Mouse (Mus musculus): ENCODE measurements around the gene Trmo. TPM values are rescaled to one million over a fixed set of nuclear protein-coding genes. Genes with fewer than 3 reads are reported as not detected.

Trmo gene
- polyA plus RNA-seq, 1 experiment from 2014 or later = 8.7 TPM

DNA sequence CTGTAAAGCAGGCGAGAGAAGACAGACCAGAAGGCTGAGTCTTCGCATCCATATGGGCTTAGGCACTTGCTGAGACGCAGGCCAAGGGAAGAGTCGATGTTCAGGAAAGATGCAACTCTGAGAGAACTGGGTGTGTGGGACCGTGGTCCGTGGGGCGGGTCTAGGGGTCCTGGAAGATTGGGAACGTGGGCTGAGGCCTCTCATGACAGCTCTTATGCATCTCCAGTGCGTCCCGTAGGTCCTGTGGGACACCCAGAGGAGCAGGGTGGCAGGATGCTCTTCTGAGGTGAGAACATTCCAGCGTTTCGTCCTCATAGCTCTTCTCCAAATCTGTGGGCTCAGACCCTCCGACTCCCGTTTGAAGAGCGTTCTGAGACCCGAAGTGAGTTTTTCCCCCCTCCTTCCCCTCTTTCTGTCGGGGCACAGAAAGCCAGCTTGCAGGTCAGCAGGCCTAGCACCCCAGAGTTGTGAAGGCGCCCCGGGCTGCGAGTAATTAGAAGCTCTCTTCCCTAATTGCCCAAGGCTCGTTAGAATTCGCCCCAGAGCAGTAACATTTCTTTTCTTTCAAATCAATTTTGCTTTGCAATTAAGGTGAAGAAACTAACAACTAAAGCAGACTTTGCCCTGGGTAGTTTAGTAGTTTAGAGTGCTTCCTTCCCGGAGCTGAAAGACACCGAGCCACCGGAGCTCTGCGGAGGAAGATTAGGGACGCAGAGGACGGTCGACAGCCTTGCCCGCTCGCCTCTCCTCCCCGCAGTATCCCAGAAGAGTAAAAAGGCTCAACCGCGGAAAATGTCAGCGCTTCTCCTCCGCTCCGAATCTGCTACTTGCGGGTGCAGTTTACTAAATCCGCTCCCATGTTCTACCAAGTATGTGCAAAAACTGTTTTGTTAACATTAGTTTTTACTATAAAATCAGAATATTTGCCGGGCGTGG lies 41.4 kb downstream of the Trmo start:
- Histone ChIP-seq H3K27me3 (peaks cover 100% of the 10 kb centered on the region), H3K9ac (no peak overlapping the region), H3K4me1 (replicated peaks) (peaks cover 12% of the 10 kb centered on the region), H3K4me3 (replicated peaks) (no peak overlapping the region), H3K4me2 (no peak overlapping the region), H3K9me3 (replicated peaks) (no peaks in the 10 kb centered on the region), H3K27ac (no peak overlapping the region), H3K36me3 (no peaks in the 10 kb centered on the region)
- DNase-seq (no peak), ATAC-seq (ENCODE audit: low read depth) (no peak)
- 4% methylated on average over 41 of the region's 41 CpGs for WGBS (ENCODE audit: insufficient replicate concordance)

DNA sequence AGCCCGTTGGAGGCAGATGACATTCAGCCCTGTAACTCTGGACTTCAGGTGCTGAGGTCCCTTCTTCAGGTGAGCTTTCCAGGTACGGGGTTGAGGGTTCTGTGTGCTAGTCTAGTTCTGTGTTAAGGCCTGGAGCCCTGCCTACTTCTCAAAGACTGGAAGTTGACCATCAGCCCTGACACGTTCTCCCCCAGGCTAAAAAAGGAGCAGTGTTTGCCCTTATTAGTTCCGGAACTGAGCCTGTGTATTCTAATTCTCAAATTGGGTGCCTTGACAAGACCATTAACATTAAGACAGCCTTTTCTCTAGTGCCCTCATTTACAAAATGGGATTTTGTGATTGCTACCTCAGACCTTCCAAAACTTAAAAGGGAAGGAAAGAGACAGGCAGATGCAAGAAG lies 42.1 kb downstream of the Trmo start:
- DNase-seq = no peak
- no peak overlapping the region for H3K27ac ChIP-seq
- H3K4me3 ChIP-seq (replicated peaks) = no peak overlapping the region
- no peak overlapping the region for H3K4me2 ChIP-seq
- no peaks in the 10 kb centered on the region for H3K9me3 ChIP-seq (replicated peaks)
- ATAC-seq (ENCODE audit: low read depth) = no peak
- no peak overlapping the region for H3K9ac ChIP-seq
- H3K36me3 ChIP-seq = no peaks in the 10 kb centered on the region
- peaks cover 12% of the 10 kb centered on the region for H3K4me1 ChIP-seq (replicated peaks)
- H3K27me3 ChIP-seq = peaks cover 100% of the 10 kb centered on the region
- WGBS (ENCODE audit: insufficient replicate concordance) = 8% methylated on average over 4 of the region's 4 CpGs

DNA sequence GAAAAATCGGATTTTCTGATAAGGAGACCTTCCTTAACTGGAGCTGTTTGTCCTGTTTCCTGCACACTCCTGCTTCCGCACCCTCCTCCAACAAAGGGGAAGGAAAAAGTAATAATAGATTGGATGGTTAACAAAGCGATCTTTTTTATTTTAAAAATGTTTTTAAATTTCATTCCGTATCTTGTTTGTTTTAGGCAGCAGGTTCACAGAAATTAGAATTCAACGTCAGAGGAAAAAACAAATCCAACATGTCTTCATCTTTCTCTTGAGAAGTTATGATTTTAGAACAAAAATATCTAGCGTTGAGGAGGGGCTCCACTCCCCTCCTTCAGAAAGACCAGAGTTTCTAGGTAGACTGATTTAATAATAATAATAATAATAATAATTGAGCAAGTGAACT lies 43.0 kb downstream of the Trmo start:
- DNase-seq (no peak), ATAC-seq (ENCODE audit: low read depth) (no peak)
- Histone ChIP-seq H3K36me3 (no peaks in the 10 kb centered on the region), H3K9me3 (replicated peaks) (no peaks in the 10 kb centered on the region), H3K9ac (no peak overlapping the region), H3K4me3 (replicated peaks) (no peak overlapping the region), H3K4me1 (replicated peaks) (peaks cover 12% of the 10 kb centered on the region), H3K27ac (no peak overlapping the region), H3K27me3 (peaks cover 100% of the 10 kb centered on the region), H3K4me2 (no peak overlapping the region)
- WGBS (ENCODE audit: insufficient replicate concordance) = 25% methylated on average over 6 of the region's 6 CpGs

DNA sequence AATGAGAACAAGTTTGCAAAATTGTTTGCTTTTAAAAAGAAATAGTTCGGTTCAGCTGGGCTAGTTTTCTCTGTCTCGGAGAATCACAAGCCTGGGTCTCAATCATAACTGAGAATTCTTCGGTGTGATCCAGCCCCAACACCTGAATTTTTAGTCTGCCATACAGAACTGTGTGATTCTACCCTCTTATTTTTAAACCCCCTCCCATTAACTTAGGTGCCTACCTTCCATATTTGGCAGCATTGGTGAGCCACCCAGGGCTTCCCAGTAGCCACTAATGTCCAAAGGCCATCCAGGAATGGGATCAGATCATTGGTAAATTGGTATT lies 43.5 kb downstream of the Trmo start:
- Histone ChIP-seq H3K4me2 (no peak overlapping the region), H3K27me3 (peaks cover 100% of the 10 kb centered on the region), H3K9me3 (replicated peaks) (no peaks in the 10 kb centered on the region), H3K27ac (no peak overlapping the region), H3K4me1 (replicated peaks) (peaks cover 12% of the 10 kb centered on the region), H3K4me3 (replicated peaks) (no peak overlapping the region), H3K9ac (no peak overlapping the region), H3K36me3 (no peaks in the 10 kb centered on the region)
- WGBS (ENCODE audit: insufficient replicate concordance) = 24% methylated on average over 3 of the region's 3 CpGs
- DNase-seq (no peak), ATAC-seq (ENCODE audit: low read depth) (no peak)

DNA sequence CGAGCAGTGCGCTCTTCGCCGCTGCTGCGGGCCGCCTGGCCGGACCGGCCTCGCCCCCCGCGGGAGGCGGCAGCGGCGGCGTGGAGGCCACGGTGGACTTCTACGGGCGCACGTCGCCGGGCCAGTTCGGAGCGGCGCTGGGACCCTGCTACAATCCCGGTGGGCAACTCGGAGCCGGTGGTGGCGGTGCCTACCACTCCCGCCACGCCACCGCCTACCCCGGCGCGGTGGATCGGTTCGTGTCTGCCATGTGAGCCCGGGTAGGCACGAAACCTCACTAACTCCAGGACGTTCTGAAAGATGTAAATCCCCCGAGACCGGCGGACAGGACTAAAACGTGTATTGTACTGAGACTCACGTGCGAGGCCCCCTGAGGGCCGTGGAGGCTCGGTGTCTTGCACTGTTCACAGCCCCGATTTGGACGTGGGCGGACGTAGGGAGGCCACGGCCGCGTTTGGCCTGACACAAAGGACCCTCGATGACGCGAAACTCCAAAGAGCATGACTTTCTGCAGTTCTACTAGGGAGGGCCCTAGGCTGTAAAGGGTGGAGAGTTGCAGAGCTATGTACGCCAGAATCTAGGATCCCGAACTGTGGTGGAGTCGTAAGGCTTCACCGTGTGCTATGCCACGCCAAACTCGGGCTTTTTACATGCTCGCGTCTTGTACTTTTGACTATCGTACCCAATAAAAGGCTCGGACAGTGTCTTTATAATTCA lies 44.0 kb downstream of the Trmo start:
- Histone ChIP-seq H3K4me3 (replicated peaks) (peak overlapping the region; percentile 42), H3K9me3 (replicated peaks) (no peaks in the 10 kb centered on the region), H3K36me3 (no peaks in the 10 kb centered on the region), H3K4me1 (replicated peaks) (peaks cover 12% of the 10 kb centered on the region), H3K9ac (no peak overlapping the region), H3K4me2 (0 out of 2 replicates have a peak overlapping the region, but pooled peaks have one; percentile 47), H3K27me3 (peaks cover 100% of the 10 kb centered on the region), H3K27ac (no peak overlapping the region)
- ATAC-seq (ENCODE audit: low read depth) (no peak), DNase-seq (no peak)
- 7% methylated on average over 66 of the region's 67 CpGs for whole genome bisulfite sequencing (ENCODE audit: insufficient replicate concordance)

DNA sequence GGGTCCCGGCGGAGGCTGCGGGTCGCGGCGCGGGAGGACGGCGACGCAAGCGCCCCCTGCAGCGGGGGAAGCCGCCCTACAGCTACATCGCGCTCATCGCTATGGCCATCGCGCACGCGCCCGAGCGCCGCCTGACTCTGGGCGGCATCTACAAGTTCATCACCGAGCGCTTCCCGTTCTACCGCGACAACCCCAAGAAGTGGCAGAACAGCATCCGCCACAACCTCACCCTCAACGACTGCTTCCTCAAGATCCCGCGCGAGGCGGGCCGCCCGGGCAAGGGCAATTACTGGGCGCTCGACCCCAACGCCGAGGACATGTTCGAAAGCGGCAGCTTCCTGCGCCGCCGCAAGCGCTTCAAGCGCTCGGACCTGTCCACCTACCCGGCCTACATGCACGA lies 44.9 kb downstream of the Trmo start:
- Histone ChIP-seq H3K4me2 (peak overlapping the region; percentile 47), H3K4me1 (replicated peaks) (peaks cover 12% of the 10 kb centered on the region), H3K4me3 (replicated peaks) (peak overlapping the region; percentile 42), H3K27me3 (peaks cover 100% of the 10 kb centered on the region), H3K27ac (no peak overlapping the region), H3K36me3 (no peaks in the 10 kb centered on the region), H3K9ac (no peak overlapping the region), H3K9me3 (replicated peaks) (no peaks in the 10 kb centered on the region)
- no peak for DNase-seq
- ATAC-seq (ENCODE audit: low read depth) = no peak
- WGBS (ENCODE audit: insufficient replicate concordance) = 1% methylated on average over 51 of the region's 51 CpGs

DNA sequence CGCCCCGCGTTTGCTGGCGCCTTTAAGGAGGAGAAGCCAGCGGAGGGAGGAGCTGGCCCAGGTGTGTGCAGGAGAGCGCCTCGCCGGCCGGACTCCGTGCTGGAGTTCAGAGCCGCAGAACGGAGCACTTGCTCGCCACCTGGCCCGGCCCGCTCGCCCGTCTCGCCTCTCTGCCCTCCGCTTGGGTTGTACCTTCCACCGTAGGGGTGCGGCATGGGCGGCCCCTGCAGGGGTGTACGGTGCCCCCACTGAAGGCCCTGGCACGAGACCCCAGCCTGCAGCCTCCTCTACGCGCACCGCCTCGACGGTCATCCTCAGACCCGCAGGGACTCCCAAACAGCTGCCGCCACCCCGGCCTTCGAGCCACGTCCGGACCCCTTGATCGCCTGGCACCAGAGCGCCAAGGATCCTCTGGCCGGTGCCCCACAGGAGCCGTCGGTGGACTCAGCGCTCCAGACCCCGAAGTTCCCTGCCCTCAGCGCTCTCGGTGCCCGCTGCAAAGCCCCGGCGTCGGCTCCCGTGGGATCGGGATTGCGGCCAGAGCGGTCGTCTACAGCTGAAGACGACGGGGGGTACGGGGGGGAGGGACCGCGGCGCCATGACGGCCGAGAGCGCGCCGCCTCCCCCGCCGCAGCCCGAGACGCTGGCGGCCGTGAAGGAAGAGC lies 45.5 kb downstream of the Trmo start, which contains the start of gene Foxe1:
Gene Foxe1 (plus strand): TSS at position 14 of the 665 bp plus-strand sequence.
- DNase-seq (no peak), ATAC-seq (ENCODE audit: low read depth) (no peak)
- Histone ChIP-seq H3K36me3 (no peaks in the 10 kb centered on the region), H3K27ac (no peak within 1 kb of the TSS), H3K27me3 (peaks cover 100% of the 10 kb centered on the region), H3K4me3 (replicated peaks) (peak within 1 kb of the TSS; percentile 42), H3K4me2 (peak within 1 kb of the TSS; percentile 47), H3K4me1 (replicated peaks) (peaks cover 12% of the 10 kb centered on the region), H3K9ac (no peak within 1 kb of the TSS), H3K9me3 (replicated peaks) (no peaks in the 10 kb centered on the region)
- 4% methylated on average over 64 of the region's 70 CpGs for WGBS (ENCODE audit: insufficient replicate concordance)

DNA sequence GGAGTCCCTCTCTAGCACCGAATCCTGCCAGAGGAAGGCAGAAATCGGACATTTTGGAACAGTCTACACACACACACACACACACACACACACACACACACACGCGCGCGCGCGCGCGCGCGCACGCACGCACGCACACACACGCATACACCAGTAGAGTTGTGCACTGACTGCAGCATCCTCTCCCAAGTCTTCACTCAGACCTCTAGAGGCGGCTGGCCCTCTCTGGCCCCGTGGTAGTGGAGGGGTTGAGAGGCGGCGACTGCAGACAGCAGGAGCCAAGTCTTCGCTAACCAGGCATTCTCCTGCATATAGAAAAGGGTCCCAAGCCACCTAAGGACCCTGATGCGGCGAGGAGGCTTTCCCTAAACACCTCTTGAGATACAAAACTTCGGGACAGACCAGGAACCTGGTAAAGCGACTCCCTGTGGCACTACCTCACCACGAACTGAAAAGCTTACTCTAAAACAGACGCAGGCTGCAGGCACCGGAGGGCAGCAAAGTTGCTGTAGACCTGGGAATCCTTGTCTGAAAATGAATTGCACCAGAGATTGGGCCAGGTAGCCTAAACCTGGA lies 46.4 kb downstream of the Trmo start:
- no peak for ATAC-seq (ENCODE audit: low read depth)
- Histone ChIP-seq H3K4me2 (no peak overlapping the region), H3K4me1 (replicated peaks) (peaks cover 12% of the 10 kb centered on the region), H3K9me3 (replicated peaks) (no peaks in the 10 kb centered on the region), H3K27me3 (peaks cover 100% of the 10 kb centered on the region), H3K4me3 (replicated peaks) (no peak overlapping the region), H3K36me3 (no peaks in the 10 kb centered on the region), H3K9ac (no peak overlapping the region), H3K27ac (no peak overlapping the region)
- WGBS (ENCODE audit: insufficient replicate concordance) = 1% methylated on average over 28 of the region's 28 CpGs
- DNase-seq = no peak

DNA sequence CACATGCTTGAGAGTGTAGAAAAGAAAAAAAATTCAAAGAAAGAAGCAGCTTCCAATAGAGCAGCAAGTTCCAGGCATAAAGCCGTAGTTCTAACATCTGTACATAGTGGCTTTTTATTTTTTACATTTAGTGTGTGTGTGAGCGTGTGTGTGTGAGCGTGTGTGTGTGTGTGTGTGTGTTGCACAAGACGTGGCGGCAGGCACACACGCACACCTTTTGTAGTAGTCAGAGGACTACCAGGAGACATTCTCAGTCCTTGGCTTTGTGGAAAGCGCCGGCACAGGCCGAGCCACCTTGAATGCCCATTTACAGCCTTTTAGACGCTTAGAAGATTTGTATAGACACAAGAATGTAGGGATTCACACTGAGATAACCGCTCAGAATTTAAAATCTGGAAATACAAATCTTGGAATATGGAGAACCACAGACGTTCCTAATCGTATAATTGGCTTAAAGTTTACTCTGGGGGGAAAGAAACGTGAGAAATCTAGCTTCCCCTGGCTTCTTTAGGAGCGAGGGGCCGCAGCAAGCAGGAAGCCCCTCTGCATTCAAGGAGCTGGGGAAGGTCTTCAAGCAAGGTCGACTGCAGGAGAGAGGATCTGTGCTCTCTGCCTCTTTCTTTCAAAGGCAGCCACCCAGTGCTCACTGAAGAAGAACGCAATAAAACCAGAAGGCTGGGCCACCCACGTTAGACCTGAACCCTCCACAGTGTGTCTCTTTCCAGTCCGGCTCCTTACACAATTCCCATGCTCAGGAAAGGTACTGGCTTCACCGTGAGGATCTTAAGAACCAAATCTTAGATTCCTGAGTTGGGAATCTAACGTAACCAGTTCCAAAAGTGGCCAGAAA lies 47.2 kb downstream of the Trmo start:
- Histone ChIP-seq H3K4me1 (replicated peaks) (peaks cover 12% of the 10 kb centered on the region), H3K4me3 (replicated peaks) (no peak overlapping the region), H3K9me3 (replicated peaks) (no peaks in the 10 kb centered on the region), H3K27ac (no peak overlapping the region), H3K4me2 (no peak overlapping the region), H3K36me3 (no peaks in the 10 kb centered on the region), H3K9ac (no peak overlapping the region), H3K27me3 (peaks cover 100% of the 10 kb centered on the region)
- ATAC-seq (ENCODE audit: low read depth) (no peak), DNase-seq (no peak)
- WGBS (ENCODE audit: insufficient replicate concordance) = 14% methylated on average over 22 of the region's 22 CpGs

DNA sequence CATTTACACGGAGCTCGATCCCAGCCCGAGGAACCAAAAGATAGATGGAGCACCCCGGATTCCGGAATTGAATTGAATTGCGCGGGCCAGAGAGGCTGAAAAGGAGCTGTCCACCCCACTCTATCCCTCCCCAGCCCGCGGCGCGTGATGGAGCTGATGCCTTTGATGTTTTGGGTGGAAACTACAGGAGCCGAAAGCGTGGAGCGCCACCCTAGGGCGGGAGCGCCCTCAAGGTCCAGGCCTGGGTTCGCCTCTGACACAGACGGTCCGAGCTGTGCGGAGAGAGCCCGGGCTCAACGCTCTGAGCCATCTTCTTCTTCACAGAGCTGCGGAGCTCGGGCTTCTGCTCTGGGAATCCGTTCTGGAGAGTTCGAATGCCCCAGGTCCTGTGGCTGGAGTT lies 49.7 kb downstream of the Trmo start:
- no peak for DNase-seq
- H3K4me2 ChIP-seq = no peak overlapping the region
- no peaks in the 10 kb centered on the region for H3K36me3 ChIP-seq
- no peak for ATAC-seq (ENCODE audit: low read depth)
- H3K9ac ChIP-seq = no peak overlapping the region
- H3K4me1 ChIP-seq (replicated peaks) = peaks cover 9% of the 10 kb centered on the region
- H3K27ac ChIP-seq = no peak overlapping the region
- H3K27me3 ChIP-seq = peaks cover 88% of the 10 kb centered on the region
- 6% methylated on average over 26 of the region's 26 CpGs for WGBS (ENCODE audit: insufficient replicate concordance)
- H3K9me3 ChIP-seq (replicated peaks) = no peaks in the 10 kb centered on the region
- H3K4me3 ChIP-seq (replicated peaks) = no peak overlapping the region

All from liver, embryonic 13.5 days (tissue).